Mouse (Mus musculus): ENCODE measurements around the gene Derl2. TPM values are rescaled to one million over a fixed set of nuclear protein-coding genes. Genes with fewer than 3 reads are reported as not detected.
A peak's percentile ranks its signal among the peaks of the same experiment; 100 is the strongest.

Derl2 gene
- polyA plus RNA-seq, 1 experiment from 2014 or later: 36.2 TPM

- Histone ChIP-seq H3K36me3 (peaks cover 78% of the 10 kb centered on the region), H3K9me3 (no peaks in the 10 kb centered on the region), H3K9ac (replicated peaks) (no peak overlapping the region), H3K4me1 (replicated peaks) (peaks cover 13% of the 10 kb centered on the region), H3K27me3 (no peaks in the 10 kb centered on the region), H3K4me2 (replicated peaks) (no peak overlapping the region), H3K4me3 (replicated peaks) (no peak overlapping the region), H3K27ac (no peak overlapping the region)
- ATAC-seq: no peak
- WGBS: 89% methylated on average over 6 of the region's 6 CpGs
Measured at GRCm38 (mm10) chr11:70977293-70977692, 42.3 kb downstream of the Derl2 start.

GRCm38 (mm10) chr11:70975193-70975592, 44.4 kb downstream of the Derl2 start:
- Histone ChIP-seq H3K27ac (no peak overlapping the region), H3K4me1 (replicated peaks) (peaks cover 7% of the 10 kb centered on the region), H3K36me3 (peaks cover 72% of the 10 kb centered on the region), H3K27me3 (no peaks in the 10 kb centered on the region), H3K9me3 (no peaks in the 10 kb centered on the region), H3K4me2 (replicated peaks) (no peak overlapping the region), H3K4me3 (replicated peaks) (no peak overlapping the region), H3K9ac (replicated peaks) (no peak overlapping the region)
- 81% methylated on average over 2 of the region's 2 CpGs for WGBS
- ATAC-seq: no peak

GRCm38 (mm10) chr11:70973947-70974346, 45.7 kb downstream of the Derl2 start:
- no peak overlapping the region for H3K27ac ChIP-seq
- H3K9ac ChIP-seq (replicated peaks): no peak overlapping the region
- WGBS: 75% methylated on average over 4 of the region's 4 CpGs
- no peaks in the 10 kb centered on the region for H3K9me3 ChIP-seq
- H3K4me2 ChIP-seq (replicated peaks): no peak overlapping the region
- no peaks in the 10 kb centered on the region for H3K27me3 ChIP-seq
- H3K4me3 ChIP-seq (replicated peaks): no peak overlapping the region
- ATAC-seq: no peak
- H3K4me1 ChIP-seq (replicated peaks): peaks cover 10% of the 10 kb centered on the region
- peaks cover 59% of the 10 kb centered on the region for H3K36me3 ChIP-seq

- no peak for ATAC-seq
- Histone ChIP-seq H3K27ac (no peak overlapping the region), H3K9me3 (no peaks in the 10 kb centered on the region), H3K4me1 (replicated peaks) (peaks cover 22% of the 10 kb centered on the region), H3K4me3 (replicated peaks) (no peak overlapping the region), H3K4me2 (replicated peaks) (no peak overlapping the region), H3K9ac (replicated peaks) (no peak overlapping the region), H3K36me3 (peaks cover 45% of the 10 kb centered on the region), H3K27me3 (no peaks in the 10 kb centered on the region)
- 57% methylated on average over 1 of the region's 1 CpGs for WGBS
Measured at GRCm38 (mm10) chr11:70972586-70972985, 47.1 kb downstream of the Derl2 start.

- Histone ChIP-seq H3K27me3 (no peaks in the 10 kb centered on the region), H3K4me3 (replicated peaks) (peak overlapping the region; percentile 83), H3K4me1 (replicated peaks) (peaks cover 25% of the 10 kb centered on the region), H3K9ac (replicated peaks) (peak overlapping the region; percentile 74), H3K27ac (peak overlapping the region; percentile 91), H3K36me3 (peaks cover 37% of the 10 kb centered on the region), H3K9me3 (no peaks in the 10 kb centered on the region), H3K4me2 (replicated peaks) (peak overlapping the region; percentile 85)
- ATAC-seq: peak; percentile 49; the same call in 1 of the 2 replicates
- WGBS: 18% methylated on average over 24 of the region's 24 CpGs
Measured at GRCm38 (mm10) chr11:70970560-70971540, 48.8 kb downstream of the Derl2 start.

- Histone ChIP-seq H3K27me3 (no peaks in the 10 kb centered on the region), H3K36me3 (peaks cover 37% of the 10 kb centered on the region), H3K9ac (replicated peaks) (peak within 1 kb of the TSS; percentile 92), H3K4me3 (replicated peaks) (peak within 1 kb of the TSS; percentile 83), H3K27ac (peak within 1 kb of the TSS; percentile 91), H3K4me2 (replicated peaks) (peak within 1 kb of the TSS; percentile 85), H3K4me1 (replicated peaks) (peaks cover 25% of the 10 kb centered on the region), H3K9me3 (no peaks in the 10 kb centered on the region)
- WGBS: under 1% methylated on average over 43 of the region's 43 CpGs
- peak; percentile 98 for ATAC-seq
Measured at GRCm38 (mm10) chr11:70969821-70970559, 49.7 kb downstream of the Derl2 start, which contains the start of the genes Nup88 and Rpain. Gene Nup88, minus strand, starts transcription at chr11:70969973. Gene Rpain, plus strand, starts transcription at chr11:70970213.

- Histone ChIP-seq H3K4me1 (replicated peaks) (peaks cover 25% of the 10 kb centered on the region), H3K27ac (peak overlapping the region; percentile 91), H3K9ac (replicated peaks) (peak overlapping the region; percentile 92), H3K4me2 (replicated peaks) (peak overlapping the region; percentile 85), H3K9me3 (no peaks in the 10 kb centered on the region), H3K27me3 (no peaks in the 10 kb centered on the region), H3K4me3 (replicated peaks) (peak overlapping the region; percentile 83), H3K36me3 (peaks cover 37% of the 10 kb centered on the region)
- peak; percentile 49 for ATAC-seq
- under 1% methylated on average over 25 of the region's 25 CpGs for WGBS
Measured at GRCm38 (mm10) chr11:70969271-70969794, 50.3 kb downstream of the Derl2 start.

GRCm38 (mm10) chr11:70964222-70964907, 55.3 kb downstream of the Derl2 start:
- whole genome bisulfite sequencing: 81% methylated on average over 4 of the region's 4 CpGs

GRCm38 (mm10) chr11:70960786-70961554, 58.7 kb downstream of the Derl2 start:
- ATAC-seq: no peak
- no peak overlapping the region for H3K4me2 ChIP-seq (replicated peaks)
- no peaks in the 10 kb centered on the region for H3K4me1 ChIP-seq (replicated peaks)
- WGBS: 89% methylated on average over 5 of the region's 5 CpGs
- no peaks in the 10 kb centered on the region for H3K9me3 ChIP-seq
- no peaks in the 10 kb centered on the region for H3K27me3 ChIP-seq
- H3K9ac ChIP-seq (replicated peaks): no peak overlapping the region
- H3K36me3 ChIP-seq: peaks cover 91% of the 10 kb centered on the region
- no peak overlapping the region for H3K4me3 ChIP-seq (replicated peaks)
- H3K27ac ChIP-seq: no peak overlapping the region

More at GRCm38 (mm10) chr11:70964222-70964907, 55.3 kb downstream of the Derl2 start:
- Histone ChIP-seq H3K9me3 (no peaks in the 10 kb centered on the region), H3K27ac (no peak overlapping the region), H3K4me1 (replicated peaks) (peaks cover 18% of the 10 kb centered on the region), H3K9ac (replicated peaks) (no peak overlapping the region), H3K27me3 (no peaks in the 10 kb centered on the region), H3K4me2 (replicated peaks) (no peak overlapping the region), H3K4me3 (replicated peaks) (no peak overlapping the region), H3K36me3 (peaks cover 67% of the 10 kb centered on the region)
- ATAC-seq: no peak

Data from midbrain, embryonic 13.5 days (tissue).